Mouse (Mus musculus): ENCODE data around the gene Coa7. TPM values are rescaled to one million over a fixed set of nuclear protein-coding genes. Genes with fewer than 3 reads are reported as not detected.
"Not testable (repeated sequence)": the region's sequence is repeated elsewhere in the genome, so short reads cannot be mapped to it uniquely, and the experiment has no call there.

Coa7 gene
- total RNA-seq, 1 experiment from 2014 or later = 5.5 TPM

DNA sequence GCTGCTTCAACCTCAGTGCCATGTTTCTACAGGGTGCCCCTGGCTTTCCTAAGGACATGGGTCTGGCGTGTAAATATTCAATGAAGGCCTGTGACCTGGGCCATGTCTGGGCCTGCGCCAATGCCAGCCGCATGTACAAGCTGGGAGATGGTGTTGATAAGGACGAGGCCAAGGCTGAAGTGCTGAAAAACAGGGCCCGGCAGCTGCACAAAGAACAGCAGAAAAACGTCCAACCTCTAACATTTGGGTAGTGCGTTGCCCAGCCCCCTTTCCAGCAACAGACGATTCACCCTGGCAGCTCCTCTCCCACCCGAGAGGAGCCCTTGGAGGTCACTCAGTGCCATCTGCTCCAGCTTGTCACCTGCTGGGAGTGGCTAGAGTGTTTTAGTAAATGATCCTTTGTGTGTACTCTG is 10.4 kb downstream of the Coa7 start:
- no peak for ATAC-seq (ENCODE audit: extremely low read depth, insufficient number of reproducible peaks, low FRiP score, poor library complexity, severe bottlenecking)

DNA sequence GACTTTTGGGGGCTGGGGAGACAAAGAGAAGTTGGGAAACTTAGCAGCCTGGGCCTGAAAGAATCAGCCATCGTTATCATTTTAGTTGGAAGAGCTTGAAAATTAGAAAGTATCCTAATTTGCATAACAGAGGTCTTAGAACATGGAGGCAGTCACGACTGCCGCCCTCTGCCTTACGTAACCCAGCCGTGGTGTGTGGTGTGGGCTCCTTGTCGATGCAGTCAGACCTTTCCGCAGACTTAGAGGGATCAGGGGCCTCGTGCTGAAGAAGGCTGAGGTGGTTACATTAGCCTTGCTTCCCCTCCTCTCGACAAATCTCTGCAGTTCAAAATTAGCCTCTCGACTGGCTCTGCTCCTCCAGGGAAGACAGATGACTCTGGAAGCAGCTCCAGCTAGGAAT is 10.9 kb downstream of the Coa7 start:
- no peak for ATAC-seq (ENCODE audit: extremely low read depth, insufficient number of reproducible peaks, low FRiP score, poor library complexity, severe bottlenecking)

DNA sequence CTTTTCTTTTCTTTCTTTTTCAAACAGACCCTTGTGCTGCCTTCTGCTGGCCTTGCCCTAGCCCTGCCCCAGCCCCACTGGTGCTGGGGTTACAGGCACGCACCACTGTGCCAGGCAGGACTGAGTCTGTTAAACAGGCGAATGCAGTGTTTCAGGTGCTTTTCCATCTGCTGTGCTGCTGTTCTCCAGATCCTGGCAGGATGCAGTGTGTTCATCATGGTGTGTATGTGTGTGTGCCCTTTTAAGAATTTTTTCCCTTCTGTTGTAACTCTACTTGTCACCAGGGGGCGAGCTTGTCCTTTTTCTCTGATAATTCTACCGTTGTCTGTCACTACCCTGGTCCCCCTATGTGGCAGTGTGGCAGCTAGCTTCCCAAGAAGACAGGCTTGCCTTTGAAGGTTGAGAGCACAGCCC is 11.3 kb downstream of the Coa7 start:
- ATAC-seq (ENCODE audit: extremely low read depth, insufficient number of reproducible peaks, low FRiP score, poor library complexity, severe bottlenecking) = peak; percentile 88

DNA sequence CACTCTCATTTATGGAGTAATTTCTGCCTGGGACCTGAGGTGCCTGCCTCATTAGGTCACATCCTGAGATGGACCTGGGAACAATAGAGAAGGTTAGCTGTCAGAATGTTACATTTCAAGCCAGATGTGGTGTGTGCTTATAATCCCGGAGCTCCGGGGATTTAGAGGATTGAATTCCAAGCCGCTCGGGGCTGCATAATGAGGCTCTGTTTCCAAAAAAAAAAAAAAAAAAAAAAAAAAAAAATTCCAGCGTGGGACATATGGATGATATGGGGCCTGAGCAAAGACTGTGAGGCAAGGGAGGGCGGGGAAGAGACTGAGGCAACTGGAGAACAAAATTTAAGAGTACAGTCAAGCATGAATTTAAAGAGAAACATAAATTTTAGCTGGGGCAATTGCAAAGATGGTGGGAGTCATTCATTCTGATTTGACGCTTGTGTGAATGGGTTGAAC is 16.7 kb downstream of the Coa7 start:
- ATAC-seq (ENCODE audit: extremely low read depth, insufficient number of reproducible peaks, low FRiP score, poor library complexity, severe bottlenecking) = no peak

DNA sequence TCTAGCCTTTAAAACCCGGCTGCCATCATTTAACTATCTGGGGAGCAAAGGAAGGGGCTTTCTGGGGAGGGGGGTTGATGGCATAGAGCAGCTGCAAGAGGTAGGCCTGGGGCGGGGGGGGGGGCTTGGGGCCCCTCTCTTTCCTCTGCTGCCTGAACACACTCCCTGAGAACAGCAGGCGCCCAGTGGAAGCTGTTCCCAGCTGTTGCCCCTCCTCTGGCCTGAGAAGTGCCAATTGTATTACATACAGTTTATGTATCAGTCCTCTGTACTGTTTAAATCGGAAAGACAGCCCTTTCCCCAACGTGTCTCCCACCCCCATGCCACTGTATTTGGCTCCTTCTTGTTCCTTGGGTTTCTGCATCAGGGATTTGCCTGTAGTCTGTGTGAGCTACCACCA is 17.9 kb downstream of the Coa7 start:
- ATAC-seq (ENCODE audit: extremely low read depth, insufficient number of reproducible peaks, low FRiP score, poor library complexity, severe bottlenecking) = no peak

DNA sequence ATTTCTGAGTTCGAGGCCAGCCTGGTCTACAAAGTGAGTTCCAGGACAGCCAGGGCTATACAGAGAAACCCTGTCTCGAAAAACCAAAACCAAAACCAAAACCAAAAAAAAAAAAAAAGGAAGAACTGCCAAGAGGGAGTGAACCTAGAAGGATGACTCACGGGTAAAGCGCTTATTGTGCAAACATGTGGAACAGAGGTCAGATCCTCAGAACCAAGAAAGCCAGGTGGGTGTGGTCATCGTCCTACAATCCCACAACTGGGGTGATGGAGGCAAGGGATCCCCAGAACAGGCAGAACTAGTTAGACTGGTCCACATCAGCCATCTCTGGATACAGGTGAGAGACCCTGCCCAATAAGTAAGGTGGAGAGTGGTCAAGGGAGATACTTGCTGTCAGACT is 19.2 kb downstream of the Coa7 start:
- peak; percentile 80 for ATAC-seq (ENCODE audit: extremely low read depth, insufficient number of reproducible peaks, low FRiP score, poor library complexity, severe bottlenecking)

DNA sequence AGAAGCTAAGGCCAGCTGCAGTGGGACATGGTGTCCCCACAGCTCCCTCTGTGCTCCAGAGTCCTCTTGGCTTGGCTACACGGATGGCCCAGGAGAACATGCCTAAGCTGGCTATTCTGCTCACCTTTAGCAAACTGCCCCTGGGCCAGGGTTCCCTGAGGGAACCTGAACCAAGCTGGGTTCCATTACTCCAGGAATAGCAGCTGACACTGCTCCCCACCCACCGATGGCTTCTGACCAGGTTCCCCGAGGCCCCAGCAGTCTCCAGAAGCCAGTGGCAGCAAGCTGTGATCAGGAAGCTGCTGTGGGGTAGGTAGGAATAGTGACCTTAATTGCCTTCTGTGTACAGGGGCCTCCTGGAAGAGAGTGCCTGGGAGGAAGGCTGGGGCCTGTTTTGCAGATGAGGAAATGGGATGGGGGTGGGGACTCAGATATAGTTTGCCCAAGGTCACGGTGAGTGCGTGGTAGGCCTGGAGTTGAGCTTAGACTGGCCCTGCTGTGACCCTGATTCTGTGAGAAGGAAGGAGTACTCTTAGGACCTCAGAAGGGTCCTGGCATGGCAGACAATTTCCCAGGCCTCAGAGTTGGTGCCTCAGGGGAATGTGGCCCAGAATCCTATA is 20.4 kb downstream of the Coa7 start:
- no peak for ATAC-seq (ENCODE audit: extremely low read depth, insufficient number of reproducible peaks, low FRiP score, poor library complexity, severe bottlenecking)

DNA sequence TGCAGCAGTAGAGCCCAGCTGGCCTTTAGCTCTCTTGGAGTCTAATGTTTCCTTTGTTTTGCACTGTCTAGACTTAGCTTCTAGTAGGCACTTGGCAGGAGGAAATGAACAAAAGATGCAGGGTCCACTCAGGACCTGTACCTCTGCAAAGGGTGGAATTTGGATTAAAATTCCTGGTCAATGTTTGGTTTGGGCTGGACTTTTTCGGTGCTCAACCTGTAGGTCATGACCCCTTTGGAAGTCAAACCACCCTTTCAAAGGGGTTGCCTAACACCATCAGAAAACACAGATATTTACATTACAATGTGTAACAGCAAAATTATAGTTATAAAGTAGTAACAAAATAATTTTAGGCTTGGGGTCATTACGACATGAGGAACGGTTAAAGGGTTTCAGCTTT is 21.1 kb downstream of the Coa7 start:
- no peak for ATAC-seq (ENCODE audit: extremely low read depth, insufficient number of reproducible peaks, low FRiP score, poor library complexity, severe bottlenecking)

DNA sequence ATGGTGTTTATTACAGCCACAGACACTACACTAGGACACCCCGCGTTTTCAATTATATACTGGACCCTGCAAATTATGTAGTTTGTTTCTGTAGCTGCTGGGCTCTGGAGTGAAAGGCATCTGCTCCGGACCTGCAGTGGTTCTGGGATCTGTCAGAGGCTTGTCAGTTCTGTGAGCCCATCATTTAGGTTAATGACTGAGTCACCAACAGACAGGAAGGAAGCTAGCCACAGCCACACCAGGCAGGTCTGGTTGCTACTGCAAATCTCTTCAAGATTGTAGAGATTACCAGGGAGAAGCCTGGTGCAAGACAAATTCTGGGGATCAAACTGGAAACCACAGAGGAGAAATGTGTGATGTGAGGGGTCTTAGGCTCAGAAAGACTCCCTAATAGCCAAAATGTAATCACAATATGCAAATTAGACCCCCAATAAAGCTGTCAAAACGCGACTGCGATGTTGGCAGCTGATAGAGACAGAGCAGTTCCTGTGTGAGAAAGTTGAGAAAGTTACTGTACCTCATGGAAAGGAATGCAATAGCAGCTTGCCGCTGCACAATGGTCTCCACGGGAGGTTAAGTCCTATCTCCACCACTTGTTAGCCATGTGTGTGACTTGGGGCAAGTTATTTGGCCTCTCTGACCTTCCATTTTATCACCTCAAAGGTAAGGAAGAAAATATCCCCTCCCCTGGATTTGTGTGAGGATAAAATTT is 22.1 kb downstream of the Coa7 start:
- no peak for ATAC-seq (ENCODE audit: extremely low read depth, insufficient number of reproducible peaks, low FRiP score, poor library complexity, severe bottlenecking)

DNA sequence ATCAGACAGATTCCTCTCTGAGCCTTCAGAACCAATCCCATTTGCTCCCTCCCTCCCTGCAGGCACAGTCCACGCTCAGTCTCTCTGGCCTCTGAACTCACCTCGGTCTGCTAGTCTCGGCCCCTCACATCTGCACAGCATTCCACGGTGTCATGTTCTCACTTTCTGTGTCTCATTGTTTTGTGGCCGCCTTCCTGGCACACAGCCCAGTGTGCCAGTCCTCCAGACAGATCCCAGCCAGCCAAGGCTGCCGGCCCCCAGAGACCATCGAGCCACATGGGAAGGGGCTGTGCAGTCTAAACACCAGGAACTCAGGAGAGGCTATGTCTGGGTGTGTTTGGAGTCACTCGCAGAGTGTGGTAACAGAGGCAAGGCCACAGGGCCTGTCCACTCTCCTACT is 22.9 kb downstream of the Coa7 start:
- no peak for ATAC-seq (ENCODE audit: extremely low read depth, insufficient number of reproducible peaks, low FRiP score, poor library complexity, severe bottlenecking)

DNA sequence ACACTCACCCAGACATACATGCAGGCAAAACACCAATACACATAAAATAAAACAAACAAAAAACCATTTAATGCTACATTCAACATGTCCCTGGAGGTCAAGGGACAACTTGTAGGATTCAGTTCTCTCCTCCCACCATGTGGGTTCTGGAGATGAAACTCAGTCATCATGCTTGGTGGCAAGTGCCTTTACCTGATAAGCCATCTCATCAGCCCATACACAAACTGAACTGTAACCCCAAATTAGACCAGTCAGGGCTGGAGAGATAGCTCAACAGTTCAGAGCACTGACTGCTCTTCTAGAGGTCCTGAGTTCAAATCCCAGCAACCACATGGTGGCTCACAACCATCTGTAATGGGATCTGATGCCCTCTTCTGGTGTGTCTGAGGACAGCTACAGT is 25.7 kb downstream of the Coa7 start:
- not testable (repeated sequence) for ATAC-seq (ENCODE audit: extremely low read depth, insufficient number of reproducible peaks, low FRiP score, poor library complexity, severe bottlenecking)

DNA sequence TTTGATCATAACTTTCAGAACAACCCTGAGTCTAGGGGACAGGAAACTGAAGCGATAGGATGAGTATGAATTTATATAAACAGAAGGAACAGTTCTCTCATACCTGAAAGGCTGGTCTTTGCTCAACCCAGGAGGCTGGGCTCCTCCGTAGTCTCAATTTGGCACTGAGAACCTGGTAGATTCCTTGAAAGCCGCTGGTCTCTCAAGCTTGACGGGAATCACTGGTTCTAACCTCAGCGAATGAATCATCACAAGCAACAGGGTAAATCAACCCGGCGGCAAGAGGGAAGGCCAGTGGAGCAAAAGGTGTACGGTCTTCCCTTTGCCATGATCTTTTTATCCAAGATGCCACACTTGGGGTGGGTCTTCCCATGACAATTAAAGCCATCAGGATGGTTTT is 29.5 kb downstream of the Coa7 start:
- ATAC-seq (ENCODE audit: extremely low read depth, insufficient number of reproducible peaks, low FRiP score, poor library complexity, severe bottlenecking) = no peak

DNA sequence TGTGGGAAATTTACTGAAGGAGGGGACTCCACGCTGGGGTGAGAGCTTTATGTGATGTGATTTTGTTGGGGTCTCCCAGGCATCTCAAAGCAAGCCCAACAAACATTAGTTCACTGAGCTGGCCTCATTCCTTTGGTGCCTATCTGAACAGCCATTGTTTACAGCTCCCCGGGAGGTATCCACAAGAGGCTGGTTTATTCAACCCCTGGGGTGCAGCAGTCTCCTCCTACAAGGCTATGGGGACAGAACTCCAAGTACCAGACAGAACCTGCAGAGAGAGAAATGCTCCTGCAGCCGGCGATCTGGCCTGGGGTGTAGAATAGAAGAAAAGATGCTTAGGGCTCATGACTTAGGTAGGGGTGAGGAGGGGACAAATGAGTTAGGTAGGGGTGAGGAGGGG is 30.6 kb downstream of the Coa7 start:
- no peak for ATAC-seq (ENCODE audit: extremely low read depth, insufficient number of reproducible peaks, low FRiP score, poor library complexity, severe bottlenecking)

DNA sequence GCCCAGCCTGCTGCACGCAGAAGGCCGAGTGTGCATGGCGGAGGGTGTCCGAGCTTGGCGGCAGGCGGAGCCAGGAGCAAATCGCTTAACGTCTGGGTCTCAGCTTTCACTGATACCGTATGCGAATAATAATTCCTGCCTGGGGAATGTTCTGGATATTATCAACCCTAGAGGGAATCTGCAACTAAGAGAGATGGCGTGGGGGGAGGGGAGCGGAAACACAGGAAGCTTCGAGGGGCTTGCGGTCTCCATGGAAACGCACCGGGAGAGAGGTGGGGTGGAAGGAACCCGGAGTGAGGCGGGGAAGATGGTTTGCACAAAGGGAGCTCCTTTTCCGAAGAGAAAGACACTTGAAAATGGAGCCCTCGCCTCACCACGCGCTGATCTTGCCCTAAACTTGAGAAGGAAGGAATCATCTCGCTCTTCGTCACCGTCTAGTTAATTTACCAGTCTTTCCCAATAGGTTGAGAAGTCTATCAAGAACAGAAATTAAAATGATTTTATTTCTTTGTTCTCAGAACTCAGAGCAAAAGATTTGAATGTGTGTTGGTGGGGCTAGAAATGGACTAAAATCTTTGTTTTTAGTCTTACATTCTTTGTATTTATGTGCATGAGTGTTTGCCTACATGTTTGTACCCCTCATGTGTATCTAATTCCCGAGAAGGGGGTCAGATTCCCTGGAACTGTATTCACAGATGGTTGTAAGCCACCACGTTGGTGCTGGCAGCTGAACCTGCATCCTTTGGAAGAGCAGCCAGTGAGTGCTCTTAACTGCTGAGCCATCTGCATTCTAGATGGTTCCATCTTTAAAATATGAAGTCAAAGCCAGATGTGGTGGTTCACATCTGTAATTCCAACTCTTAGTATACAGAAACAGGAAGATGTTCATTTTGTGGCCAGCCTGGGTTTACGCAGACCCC is 32.5 kb downstream of the Coa7 start:
- ATAC-seq (ENCODE audit: extremely low read depth, insufficient number of reproducible peaks, low FRiP score, poor library complexity, severe bottlenecking) = no peak

DNA sequence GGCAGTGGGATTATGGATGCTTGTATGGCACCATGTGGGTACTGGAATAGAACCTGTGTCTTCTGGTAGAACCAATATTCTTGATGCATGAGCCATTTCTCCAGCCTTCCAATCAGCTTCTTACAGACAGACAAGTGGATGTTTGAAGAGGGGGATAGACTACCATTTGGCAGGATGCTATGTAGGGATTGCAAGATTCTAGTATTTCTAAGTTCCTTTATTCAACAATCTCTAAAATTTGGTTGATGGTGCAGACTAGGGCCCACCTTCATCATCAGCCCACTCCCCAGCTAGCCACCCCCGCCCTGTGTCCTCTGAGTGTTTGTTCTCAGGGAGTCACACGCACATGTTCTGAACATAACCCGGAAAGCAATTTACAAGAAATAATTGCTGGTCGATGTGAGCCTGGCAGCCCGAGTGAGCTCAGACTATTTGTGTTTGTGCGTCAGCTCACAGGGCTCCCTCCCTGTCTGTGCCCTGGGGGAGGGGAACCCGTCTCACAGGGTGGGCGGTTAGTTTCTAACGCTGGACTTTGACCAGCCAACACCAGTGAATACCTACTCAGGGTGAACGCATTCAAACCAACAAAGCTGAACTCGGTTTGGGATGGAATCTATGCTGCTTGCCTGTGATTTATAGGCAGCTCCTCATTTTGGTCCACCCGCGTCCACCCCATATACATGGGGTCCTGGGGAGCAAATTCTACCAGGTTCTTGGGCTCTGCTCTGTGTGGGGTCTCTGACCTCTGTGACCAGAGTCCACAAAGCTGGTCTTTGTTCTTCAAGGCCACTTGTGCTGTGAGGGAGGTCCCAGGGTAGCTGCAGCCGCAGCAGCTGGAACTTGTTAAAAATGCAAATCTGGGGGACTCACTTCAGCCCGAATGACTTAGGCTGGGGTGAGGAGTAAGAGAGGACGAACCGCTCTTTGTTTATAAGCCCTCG is 34.7 kb downstream of the Coa7 start:
- no peak for ATAC-seq (ENCODE audit: extremely low read depth, insufficient number of reproducible peaks, low FRiP score, poor library complexity, severe bottlenecking)

DNA sequence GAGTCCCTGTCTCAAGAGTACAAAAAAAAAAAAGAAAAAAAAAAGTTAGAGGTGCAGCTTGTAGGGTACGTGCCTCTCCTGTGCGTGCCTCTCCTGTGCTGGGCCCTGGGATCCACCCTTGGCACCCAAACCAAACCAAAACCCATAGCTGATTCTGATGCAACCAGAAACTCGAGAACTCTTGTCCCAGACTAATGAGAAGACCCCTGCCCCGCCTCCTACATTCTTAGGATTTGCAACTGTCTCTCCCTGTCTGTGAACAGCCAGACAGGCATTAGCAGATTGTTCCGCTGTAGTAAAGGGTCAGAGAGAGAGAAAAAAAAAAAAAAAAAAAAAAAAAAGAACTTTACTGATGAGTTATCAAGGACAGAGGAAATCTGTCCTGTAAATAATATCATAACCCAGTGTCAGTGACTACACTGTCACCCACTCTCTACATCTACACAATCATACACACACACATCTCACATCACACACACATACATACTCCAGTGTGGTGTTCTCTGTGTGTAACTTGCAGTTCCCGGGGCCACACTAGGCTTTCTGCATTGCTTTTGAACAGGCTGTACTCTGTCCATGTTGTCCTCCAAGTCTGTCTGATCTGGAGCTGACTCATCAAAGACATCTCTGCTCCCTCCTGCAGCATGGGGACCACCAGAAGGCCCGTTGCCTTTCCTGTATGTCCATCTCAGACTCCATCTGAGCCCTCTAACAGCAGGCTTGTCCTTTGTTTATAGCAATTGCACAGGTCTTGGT is 35.6 kb downstream of the Coa7 start:
- ATAC-seq (ENCODE audit: extremely low read depth, insufficient number of reproducible peaks, low FRiP score, poor library complexity, severe bottlenecking) = no peak

DNA sequence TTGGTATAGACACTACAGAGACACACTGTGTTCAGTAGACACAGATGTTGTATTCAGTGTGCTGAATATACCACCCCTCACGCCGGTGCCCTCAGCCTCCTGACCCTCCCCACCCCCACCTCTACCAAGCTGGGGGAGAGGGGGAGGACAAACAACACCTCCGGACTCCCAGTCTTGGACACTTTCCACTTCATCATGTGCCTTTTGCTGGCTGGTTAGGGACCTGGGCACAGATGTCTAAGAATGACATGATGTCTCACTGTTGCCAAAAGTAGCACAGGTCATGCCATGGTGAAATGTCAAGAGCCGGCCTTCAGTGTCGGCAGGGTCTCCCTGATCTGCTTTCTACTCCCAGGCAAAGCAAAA is 36.2 kb downstream of the Coa7 start:
- ATAC-seq (ENCODE audit: extremely low read depth, insufficient number of reproducible peaks, low FRiP score, poor library complexity, severe bottlenecking) = no peak

DNA sequence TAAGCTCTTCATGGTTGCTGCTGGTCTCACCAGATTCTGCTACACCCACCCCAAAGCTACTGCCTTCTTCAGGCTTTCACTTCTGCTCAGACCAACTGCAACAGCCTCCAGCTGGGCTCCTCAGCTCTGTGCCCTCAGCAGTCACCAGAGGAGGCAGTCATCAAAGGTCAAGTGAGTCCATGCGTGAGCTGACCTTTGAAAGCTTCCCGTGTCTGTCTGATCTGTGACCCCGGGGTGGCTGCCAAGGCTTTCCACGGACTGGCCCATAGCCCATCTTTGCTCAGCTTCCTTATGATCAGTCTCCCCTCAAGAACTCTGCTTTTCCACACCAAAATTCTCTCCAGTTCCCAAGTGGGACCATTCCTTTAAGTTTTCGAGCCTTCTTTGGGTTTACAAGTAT is 41.3 kb downstream of the Coa7 start:
- no peak for ATAC-seq (ENCODE audit: extremely low read depth, insufficient number of reproducible peaks, low FRiP score, poor library complexity, severe bottlenecking)
